Mouse (Mus musculus) liver, embryonic 16.5 days (tissue): Measurements from ENCODE around the gene Pan3. TPM values are rescaled to one million over a fixed set of nuclear protein-coding genes. Genes with fewer than 3 reads are reported as not detected.
A peak's percentile ranks its signal among the peaks of the same experiment; 100 is the strongest.

ENCODE experiments used
- ATAC-seq: fragments of 200-750 bp; cut with Nextera tagmentation; 2 replicates; pipeline ENCODE4 v1.8.0; 2017; ENCODE audit warnings: low read depth, mild to moderate bottlenecking, moderate number of reproducible peaks, moderate library complexity
- H3K27ac ChIP-seq: fragments of 300-500 bp; sonication (generic); 2 replicates; pipeline ENCODE4 v1.5.1; 2014; ENCODE audit warnings: mild to moderate bottlenecking, low read length
- H3K27me3 ChIP-seq: fragments of 300-500 bp; sonication (generic); 2 replicates; pipeline ENCODE4 v1.6.1; 2014; ENCODE audit warnings: low read depth, low read length, mixed read lengths; ENCODE audit not compliant: control insufficient read depth, insufficient read depth
- H3K36me3 ChIP-seq: fragments of 300-500 bp; sonication (generic); 2 replicates; pipeline ENCODE4 v1.6.1; 2014; ENCODE audit warnings: mild to moderate bottlenecking; ENCODE audit not compliant: control insufficient read depth, insufficient read depth
- H3K4me1 ChIP-seq: fragments of 300-500 bp; sonication (generic); 2 replicates; pipeline ENCODE4 v1.6.1; 2014; ENCODE audit warnings: low read depth, low read length, mixed read lengths; ENCODE audit not compliant: control insufficient read depth
- H3K4me2 ChIP-seq: fragments of 300-500 bp; sonication (generic); 2 replicates; pipeline ENCODE4 v1.6.1; 2014; ENCODE audit warnings: low read depth, low read length, mixed read lengths
- H3K4me3 ChIP-seq: fragments of 300-500 bp; sonication (generic); 2 replicates; pipeline ENCODE4 v1.5.1; 2014; ENCODE audit warnings: low read depth, mild to moderate bottlenecking, low read length
- H3K9ac ChIP-seq: fragments of 300-500 bp; sonication (generic); 2 replicates; pipeline ENCODE4 v1.6.1; 2014; ENCODE audit warnings: low read depth, low read length
- H3K9me3 ChIP-seq: fragments of 300-500 bp; sonication (generic); replicated peaks from 2 replicates; pipeline ENCODE4 v1.6.1; 2016; ENCODE audit warnings: low read length; ENCODE audit not compliant: control insufficient read depth
- WGBS: fragments of 180-500 bp; shearing (Covaris S2); extraction: QIAGEN DNeasy Blood & Tissue Kit; methylation state at CpG from one replicate; pipeline ENCODE4 v1.1.7; 2014; ENCODE audit not compliant: insufficient replicate concordance; 5-methylcytosine and 5-hydroxymethylcytosine counted together
- polyA plus RNA-seq: library from polyadenylated mRNA; unstranded; fragments of >200 nt; fragmentation: Nextera tagmentation; extraction: Ambion mirVana; gene quantifications from 2 replicates; pipeline ENCODE4 v1.2.1, GENCODE M21; 2015

Pan3 gene
- polyA plus RNA-seq, 1 experiment from 2014 or later: 32.0 TPM

DNA sequence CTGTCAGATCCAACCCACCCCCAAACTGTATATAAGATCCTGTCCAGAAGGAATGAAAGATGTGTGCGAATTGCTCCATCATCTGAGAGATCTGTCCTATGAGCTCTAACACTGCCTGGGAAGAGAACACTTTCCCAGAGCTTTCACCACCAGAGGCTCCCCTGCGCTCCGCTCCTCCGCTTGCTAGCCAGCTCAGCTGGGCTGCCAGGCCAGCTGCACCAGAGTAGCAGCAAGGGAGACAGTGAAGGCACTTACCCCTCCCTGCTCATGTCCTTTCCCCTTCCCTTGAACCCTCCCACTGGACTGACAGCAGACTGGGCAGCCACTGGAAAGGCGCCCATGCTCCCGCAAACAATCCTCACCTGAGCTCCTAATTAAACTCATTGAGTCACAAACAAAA, 6.3 kb upstream of the Pan3 start:
- no peaks in the 10 kb centered on the region for H3K27me3 ChIP-seq
- 81% methylated on average over 6 of the region's 6 CpGs for WGBS
- H3K4me2 ChIP-seq: no peak overlapping the region
- H3K36me3 ChIP-seq: no peaks in the 10 kb centered on the region
- no peaks in the 10 kb centered on the region for H3K9me3 ChIP-seq
- no peak for ATAC-seq
- H3K9ac ChIP-seq: no peak overlapping the region
- peaks cover 12% of the 10 kb centered on the region for H3K4me1 ChIP-seq
- H3K4me3 ChIP-seq: no peak overlapping the region
- H3K27ac ChIP-seq: no peak overlapping the region

DNA sequence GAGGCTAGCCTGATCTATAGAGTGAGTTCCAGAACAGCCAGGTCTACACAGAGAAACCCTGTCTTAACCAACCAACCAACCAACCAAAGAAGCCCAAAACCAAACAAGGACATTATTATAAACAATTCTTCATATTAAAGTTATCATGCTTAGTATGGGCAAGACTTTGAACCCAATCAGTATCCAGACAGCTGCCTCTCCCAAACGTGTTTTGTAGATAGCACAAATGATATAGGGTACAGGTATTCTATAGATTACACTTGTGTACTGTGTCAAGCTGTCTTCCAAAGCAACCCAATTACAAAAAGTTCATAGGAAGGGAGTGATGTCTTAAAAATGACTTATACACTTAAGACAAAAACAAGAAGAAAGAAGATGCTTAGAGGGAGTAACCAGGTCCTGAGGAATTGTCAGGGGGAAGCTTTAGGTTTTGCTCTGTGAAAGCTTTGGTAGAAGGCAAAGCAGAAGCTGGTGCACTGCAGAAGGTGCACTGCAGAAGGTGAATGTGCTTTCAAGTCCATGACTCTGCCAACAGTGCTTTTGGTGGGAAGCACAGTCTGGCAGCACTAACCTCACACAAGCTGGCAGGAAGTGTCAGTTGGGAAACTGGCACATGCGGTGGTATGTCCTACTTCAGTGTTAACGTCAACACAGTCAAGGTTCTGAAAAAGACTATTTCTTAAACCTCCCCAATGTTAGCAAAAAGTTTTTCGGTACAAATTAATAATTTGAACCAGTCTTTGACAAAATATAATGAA, 3.7 kb upstream of the Pan3 start:
- no peaks in the 10 kb centered on the region for H3K27me3 ChIP-seq
- ATAC-seq: no peak
- peak overlapping the region; percentile 53 for H3K27ac ChIP-seq

DNA sequence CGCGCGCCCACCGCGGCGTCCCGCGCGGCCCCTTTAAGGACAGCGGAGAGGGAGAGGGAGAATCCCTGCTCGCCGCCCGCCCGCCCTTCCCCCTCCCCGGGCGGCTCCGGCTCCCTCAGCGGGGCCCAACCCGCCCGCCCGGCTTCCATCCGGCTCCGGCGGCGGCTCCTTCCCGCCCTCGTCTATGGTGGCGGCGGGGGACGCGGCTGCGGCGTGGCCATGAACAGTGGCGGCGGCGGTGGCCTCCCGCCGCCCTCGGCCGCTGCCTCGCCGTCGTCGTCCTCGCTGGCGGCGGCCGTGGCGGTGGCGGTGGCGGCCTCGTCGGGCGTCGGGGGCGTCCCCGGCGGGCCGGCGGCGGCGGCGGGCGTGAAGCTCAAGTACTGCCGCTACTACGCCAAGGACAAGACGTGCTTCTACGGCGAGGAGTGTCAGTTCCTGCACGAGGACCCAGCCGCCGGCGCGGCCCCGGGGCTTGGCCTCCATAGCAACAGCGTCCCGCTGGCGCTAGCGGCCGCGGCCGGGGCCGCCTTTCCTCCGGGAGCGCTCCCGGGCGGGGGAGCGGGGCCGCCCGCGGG, 487 bp downstream of the Pan3 start:
- Histone ChIP-seq H3K27ac (peak overlapping the region; percentile 100), H3K36me3 (no peaks in the 10 kb centered on the region), H3K9ac (peak overlapping the region; percentile 99), H3K4me1 (peaks cover 50% of the 10 kb centered on the region), H3K9me3 (no peaks in the 10 kb centered on the region), H3K4me3 (peak overlapping the region; percentile 99), H3K4me2 (peak overlapping the region; percentile 89), H3K27me3 (no peaks in the 10 kb centered on the region)
- ATAC-seq: peak; percentile 85
- WGBS: 0% methylated on average over 43 of the region's 91 CpGs

More for the DNA sequence above, 3.7 kb upstream of the Pan3 start:
- 23% methylated on average over 4 of the region's 4 CpGs for WGBS
- Histone ChIP-seq H3K4me3 (no peak overlapping the region), H3K9me3 (no peaks in the 10 kb centered on the region), H3K36me3 (no peaks in the 10 kb centered on the region), H3K4me2 (no peak overlapping the region), H3K4me1 (peaks cover 20% of the 10 kb centered on the region), H3K9ac (no peak overlapping the region)

DNA sequence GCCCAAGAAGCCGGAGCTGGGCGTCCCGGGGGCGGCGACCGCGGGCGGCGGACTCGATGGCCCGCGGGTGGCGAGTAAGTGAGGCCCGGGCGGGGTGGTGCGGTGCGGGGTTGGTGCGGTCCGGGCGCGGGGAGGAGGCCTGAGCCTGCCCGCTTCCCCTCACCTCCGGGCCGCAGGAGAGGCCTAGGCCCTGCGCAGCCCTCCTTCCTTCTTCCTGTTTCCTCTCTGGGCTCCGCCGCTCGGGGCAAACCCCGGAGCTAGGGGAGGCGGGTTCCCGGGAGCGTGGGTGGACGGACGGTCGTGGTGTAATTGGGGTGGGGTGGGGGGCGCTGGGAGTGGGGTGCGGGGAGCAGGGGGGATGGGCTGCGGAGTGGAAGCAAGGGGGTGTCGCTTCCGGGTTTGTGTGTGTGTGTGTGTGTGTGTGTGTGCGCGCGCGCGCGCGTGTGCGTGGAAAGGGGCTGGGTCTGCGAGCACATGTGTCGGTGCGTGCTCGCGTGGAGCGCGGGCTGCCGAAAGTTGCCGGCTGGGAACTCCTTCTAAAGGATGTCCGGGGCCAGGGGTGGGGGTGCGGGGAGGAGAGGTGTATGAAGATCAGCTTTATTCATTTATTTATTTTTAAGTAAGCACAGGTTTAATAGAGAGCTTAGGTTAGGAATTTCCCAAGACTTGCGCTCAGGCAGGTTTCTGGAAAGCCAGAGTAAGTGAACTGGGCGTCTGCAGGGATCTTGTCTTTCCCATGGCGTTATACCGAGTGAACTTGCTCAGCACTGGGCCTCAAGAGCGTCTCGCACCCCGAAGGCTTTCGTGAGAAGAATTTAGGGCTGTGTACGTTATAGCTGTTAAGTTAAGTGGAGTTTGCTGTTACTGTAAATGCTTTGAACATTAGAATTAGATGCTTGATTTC, 1.2 kb downstream of the Pan3 start:
- Histone ChIP-seq H3K27me3 (no peaks in the 10 kb centered on the region), H3K4me1 (peaks cover 50% of the 10 kb centered on the region), H3K36me3 (no peaks in the 10 kb centered on the region), H3K9ac (peak overlapping the region; percentile 99), H3K4me3 (peak overlapping the region; percentile 99), H3K9me3 (no peaks in the 10 kb centered on the region), H3K4me2 (peak overlapping the region; percentile 89), H3K27ac (peak overlapping the region; percentile 100)
- ATAC-seq: peak; percentile 33
- WGBS: under 1% methylated on average over 51 of the region's 68 CpGs

DNA sequence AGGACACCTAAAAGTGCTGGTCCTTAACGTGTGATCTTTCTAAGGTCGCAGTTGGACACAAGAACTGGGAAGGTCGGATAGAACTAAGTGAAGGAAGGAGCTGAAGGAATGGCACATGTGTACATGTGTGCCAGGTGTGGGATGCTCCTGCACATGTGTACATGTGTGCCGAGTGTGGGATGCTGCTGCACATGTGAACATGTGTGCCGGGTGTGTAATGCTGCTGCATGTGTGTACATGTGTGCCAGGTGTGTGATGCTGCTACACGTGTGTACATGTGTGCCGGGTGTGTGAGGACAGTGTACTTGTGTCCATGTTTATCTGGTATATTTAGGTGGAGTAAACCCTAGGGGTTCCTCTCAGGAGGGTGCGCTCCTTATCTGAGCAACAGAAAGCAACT, 3.0 kb downstream of the Pan3 start:
- H3K9ac ChIP-seq: peak overlapping the region; percentile 6; the same call in 1 of the 2 replicates
- 50% methylated on average over 8 of the region's 8 CpGs for WGBS
- H3K4me2 ChIP-seq: peak overlapping the region; percentile 59
- peaks cover 65% of the 10 kb centered on the region for H3K4me1 ChIP-seq
- peak overlapping the region; percentile 16; the same call in 1 of the 2 replicates for H3K27ac ChIP-seq
- no peak for ATAC-seq
- no peaks in the 10 kb centered on the region for H3K9me3 ChIP-seq
- H3K36me3 ChIP-seq: no peaks in the 10 kb centered on the region
- H3K27me3 ChIP-seq: no peaks in the 10 kb centered on the region
- peak overlapping the region; percentile 22 for H3K4me3 ChIP-seq

DNA sequence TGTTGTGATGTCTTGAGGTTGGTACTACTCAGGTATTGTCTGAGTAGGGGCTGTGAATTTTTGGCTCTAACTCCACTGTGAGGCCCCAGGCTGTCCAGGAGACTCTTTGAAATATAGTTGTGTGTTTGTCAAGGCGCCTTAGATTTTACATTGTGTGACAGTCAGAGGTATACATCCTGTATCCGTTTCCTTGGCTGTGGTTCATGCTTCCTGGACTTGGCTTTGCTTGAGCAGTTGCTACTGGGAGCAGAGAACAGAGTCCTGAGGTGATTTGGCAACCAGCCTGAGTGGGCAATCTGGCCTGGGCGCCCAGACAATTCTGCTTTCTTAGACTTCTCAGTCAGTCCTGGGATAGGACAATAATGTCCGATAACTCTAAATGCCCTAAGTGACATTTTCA, 5.3 kb downstream of the Pan3 start:
- H3K27me3 ChIP-seq: no peaks in the 10 kb centered on the region
- ATAC-seq: no peak
- H3K27ac ChIP-seq: peak overlapping the region; percentile 41; the same call in 1 of the 2 replicates
- WGBS: 22% methylated on average over 4 of the region's 4 CpGs
- H3K36me3 ChIP-seq: no peaks in the 10 kb centered on the region; the same call in 1 of the 2 replicates
- H3K4me2 ChIP-seq: peak overlapping the region; percentile 13; the same call in 1 of the 2 replicates
- H3K4me1 ChIP-seq: peaks cover 64% of the 10 kb centered on the region
- H3K9me3 ChIP-seq: no peaks in the 10 kb centered on the region
- no peak overlapping the region for H3K4me3 ChIP-seq
- H3K9ac ChIP-seq: no peak overlapping the region

DNA sequence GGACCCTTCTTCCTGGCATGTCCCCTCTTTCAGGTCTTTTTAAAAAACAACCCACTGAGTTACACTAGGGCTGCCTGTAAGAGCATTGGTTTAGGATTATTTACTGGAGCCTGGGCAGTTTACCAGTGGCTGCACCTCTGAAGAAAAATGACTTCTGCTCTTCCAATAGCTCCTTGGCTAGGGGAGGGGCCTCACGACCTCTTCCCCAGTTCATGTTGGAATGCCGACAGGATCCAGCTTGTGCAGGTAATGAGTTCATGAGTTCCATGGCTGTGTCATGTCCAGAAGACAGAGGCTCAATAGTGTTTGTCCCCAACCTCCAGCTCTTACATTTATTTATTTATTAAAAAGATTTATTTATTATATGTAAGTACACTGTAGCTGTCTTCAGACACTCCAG, 5.8 kb downstream of the Pan3 start:
- Histone ChIP-seq H3K27ac (no peak overlapping the region; the same call in 1 of the 2 replicates), H3K9me3 (no peaks in the 10 kb centered on the region), H3K9ac (no peak overlapping the region), H3K4me2 (peak overlapping the region; percentile 13; the same call in 1 of the 2 replicates), H3K27me3 (no peaks in the 10 kb centered on the region), H3K4me1 (peaks cover 67% of the 10 kb centered on the region), H3K36me3 (no peaks in the 10 kb centered on the region; the same call in 1 of the 2 replicates), H3K4me3 (no peak overlapping the region)
- no peak for ATAC-seq
- WGBS: 34% methylated on average over 2 of the region's 2 CpGs

DNA sequence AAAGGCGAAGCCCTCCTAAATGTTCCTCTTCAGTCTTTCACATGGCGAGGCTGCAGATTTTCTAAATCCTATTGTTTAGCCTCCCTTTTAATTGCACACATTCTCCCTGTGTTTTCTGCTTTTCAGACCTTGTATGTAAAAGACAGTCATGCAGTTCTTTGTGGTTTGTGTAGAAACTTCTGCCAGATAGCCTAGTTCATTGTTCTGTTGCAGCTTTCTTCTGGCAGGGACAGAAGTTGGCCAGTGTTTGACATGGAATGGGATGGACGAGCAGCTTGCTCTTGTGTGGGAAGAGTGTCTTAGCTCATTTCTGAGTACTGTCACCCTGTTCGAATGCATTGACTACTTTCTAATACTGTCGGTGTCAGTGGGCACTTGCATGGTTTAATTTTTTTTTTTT, 6.5 kb downstream of the Pan3 start:
- no peaks in the 10 kb centered on the region for H3K9me3 ChIP-seq
- no peaks in the 10 kb centered on the region for H3K27me3 ChIP-seq
- WGBS: 67% methylated on average over 5 of the region's 5 CpGs
- peaks cover 74% of the 10 kb centered on the region for H3K4me1 ChIP-seq
- no peak overlapping the region for H3K4me3 ChIP-seq
- H3K36me3 ChIP-seq: no peaks in the 10 kb centered on the region; the same call in 1 of the 2 replicates
- H3K9ac ChIP-seq: no peak overlapping the region
- no peak for ATAC-seq
- H3K27ac ChIP-seq: no peak overlapping the region
- H3K4me2 ChIP-seq: peak overlapping the region; percentile 31; the same call in 1 of the 2 replicates
